Mouse (Mus musculus): ENCODE data around the gene Brwd1. TPM values are rescaled to one million over a fixed set of nuclear protein-coding genes. Genes with fewer than 3 reads are reported as not detected.

The Brwd1 gene
- total RNA-seq, 2 experiments from 2014 or later, result 56.4 to 62.8 TPM

DNA sequence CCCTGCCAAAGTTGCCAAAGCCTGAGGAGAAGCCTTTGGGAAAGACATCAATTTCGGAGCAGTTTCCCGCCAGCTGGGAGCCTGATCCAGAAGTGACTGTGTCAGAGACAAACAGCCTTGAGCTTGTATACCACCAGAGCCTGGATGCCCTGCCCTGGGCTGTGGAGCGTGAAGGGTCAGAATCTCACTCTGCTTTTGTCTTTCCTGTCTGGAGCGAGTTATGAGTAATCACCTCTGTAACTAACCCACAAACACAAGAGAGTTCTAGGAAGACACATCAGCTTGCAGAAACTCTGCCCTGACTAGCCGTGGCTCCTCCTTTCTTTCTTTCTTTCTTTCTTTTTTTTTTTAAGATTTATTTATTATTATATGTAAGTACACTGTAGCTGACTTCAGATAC is 13.6 kb upstream of the Brwd1 start:
- no peak for TF ChIP-seq CTCF (IDR thresholded peaks at IDR 0.05)
- H3K27ac ChIP-seq, result no peak overlapping the region
- intact Hi-C loops (cut with DNase I), result no loop called here
- no peak for DNase-seq
- H3K4me3 ChIP-seq, result no peak overlapping the region

DNA sequence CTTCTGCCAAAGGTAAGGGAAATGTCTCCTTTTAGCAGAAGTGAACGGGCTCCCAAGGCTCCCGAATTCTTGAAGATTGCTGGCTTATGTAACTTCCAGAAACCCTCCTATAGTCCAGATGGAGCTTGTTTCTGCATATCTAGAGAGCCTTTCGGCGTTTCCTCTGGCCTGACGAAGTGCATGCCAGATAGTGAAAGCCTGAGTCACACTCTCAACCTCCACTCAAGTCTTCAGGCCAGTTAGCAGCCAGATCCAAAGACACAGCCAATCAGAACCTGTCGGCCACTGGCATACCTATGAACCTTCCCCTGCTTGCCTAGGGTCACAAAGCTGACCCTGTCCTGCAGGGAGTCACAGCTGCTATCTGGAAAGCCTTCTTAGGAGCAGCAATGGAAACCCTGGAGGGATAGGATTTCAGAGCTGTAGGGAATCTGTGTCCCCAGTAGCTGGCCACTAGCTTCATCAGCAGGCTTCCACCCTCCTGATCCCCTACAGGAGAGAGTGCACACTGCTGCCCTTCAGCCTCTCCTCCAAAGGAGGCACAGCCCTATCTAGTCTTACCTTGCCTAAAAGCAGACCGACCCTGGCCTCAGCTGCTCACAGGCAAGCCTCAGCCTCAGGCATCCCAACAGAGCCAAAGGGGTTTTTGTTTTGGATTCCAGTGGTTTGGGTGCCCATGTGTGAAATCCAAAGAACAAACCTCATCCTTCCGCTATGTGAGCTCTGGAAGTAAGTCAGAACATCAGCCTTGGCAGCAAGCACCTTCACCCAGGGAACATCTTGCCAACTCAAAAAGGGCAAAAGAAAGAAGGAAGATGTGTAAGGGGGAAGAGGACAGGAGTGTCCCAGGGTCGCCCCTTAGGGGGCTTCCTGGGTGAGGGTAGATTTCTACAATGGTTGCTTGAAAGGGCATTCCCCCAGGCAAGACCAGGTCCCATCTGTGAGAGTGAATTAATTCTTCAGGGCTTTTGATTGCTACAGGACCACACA is 9.5 kb upstream of the Brwd1 start:
- Histone ChIP-seq H3K27ac (peak overlapping the region; percentile 72), H3K4me3 (no peak overlapping the region)
- peak; percentile 53 for DNase-seq
- peak; percentile 38 for TF ChIP-seq CTCF (IDR thresholded peaks at IDR 0.05)
- intact Hi-C loops (cut with DNase I), result no loop called here

DNA sequence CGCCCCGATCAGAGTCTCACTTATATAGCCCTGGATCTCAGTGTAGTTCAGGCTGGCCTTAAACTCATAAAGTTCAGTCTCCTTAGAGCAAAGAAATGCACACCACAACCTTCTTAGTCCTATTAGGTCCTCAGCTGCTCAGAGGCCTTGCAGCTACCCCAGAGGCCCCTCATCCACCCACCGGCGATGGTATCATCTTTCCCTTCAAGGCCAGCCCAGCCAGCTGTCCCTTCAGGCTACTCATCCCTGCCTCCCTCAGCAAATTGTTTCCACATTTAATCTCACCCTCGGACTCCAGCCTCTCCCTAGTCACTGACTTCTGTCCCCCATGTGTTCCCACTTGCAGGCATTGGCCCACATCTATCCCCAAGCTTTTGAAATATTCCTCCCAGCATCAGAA is 5.8 kb upstream of the Brwd1 start:
- no peak for TF ChIP-seq CTCF (IDR thresholded peaks at IDR 0.05)
- peak; percentile 49 for DNase-seq
- intact Hi-C loops (cut with DNase I), result loop anchor here (5.0 kb wide), 1 partner anchor 104 kb away; the partner anchor contains the start of gene Lca5l

DNA sequence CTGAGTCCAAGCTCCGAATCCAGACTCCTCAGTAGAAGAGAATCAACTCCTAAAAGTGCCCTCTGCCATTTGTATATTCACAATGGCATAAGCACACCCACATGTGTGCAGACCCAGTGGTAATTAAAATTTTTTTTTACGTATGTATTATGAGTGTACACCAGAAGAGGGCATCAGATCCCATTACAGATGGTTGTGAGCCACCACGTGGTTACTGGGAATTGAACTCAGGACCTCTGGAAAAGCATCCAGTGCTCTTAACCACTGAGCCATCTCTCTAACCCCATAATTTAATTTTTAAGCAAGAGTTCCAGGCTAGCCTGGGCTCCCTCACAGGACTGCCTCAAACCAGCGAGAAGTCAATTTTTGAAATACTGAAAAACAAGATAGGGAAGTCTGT is 5.1 kb upstream of the Brwd1 start:
- intact Hi-C loops (cut with DNase I), result loop anchor here (5.0 kb wide), 1 partner anchor 105 kb away; the partner anchor contains the start of gene Lca5l
- no peak for DNase-seq
- TF ChIP-seq CTCF (IDR thresholded peaks at IDR 0.05), result peak; percentile 15; the same call in 1 of the 2 replicates
- Histone ChIP-seq H3K4me3 (no peak overlapping the region), H3K27ac (peak overlapping the region; percentile 53; the same call in 1 of the 2 replicates)

More for the DNA sequence above, 5.8 kb upstream of the Brwd1 start:
- H3K27ac ChIP-seq, result peak overlapping the region; percentile 53
- no peak overlapping the region for H3K4me3 ChIP-seq

DNA sequence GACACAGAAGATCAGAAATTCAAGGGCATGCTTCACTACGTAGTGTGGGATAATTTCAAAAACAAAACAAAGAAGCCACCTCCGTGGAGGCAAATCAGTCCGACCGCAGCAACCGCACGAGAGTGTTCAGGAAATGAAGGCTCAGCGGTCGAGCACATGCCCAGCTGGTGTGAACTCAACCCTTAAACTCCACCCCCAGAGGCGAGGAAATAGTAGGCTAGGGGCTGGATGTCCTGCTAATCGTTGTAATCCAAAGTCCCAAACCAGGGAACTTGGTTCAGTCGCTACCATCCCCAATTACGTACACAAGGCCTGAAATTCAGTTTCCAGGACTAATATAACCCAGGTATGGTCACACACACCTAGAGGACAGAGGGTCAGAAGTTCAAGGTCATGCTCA is 4.7 kb upstream of the Brwd1 start:
- intact Hi-C loops (cut with DNase I), result loop anchor here (5.0 kb wide), 1 partner anchor 105 kb away; the partner anchor contains the start of gene Lca5l
- TF ChIP-seq CTCF (IDR thresholded peaks at IDR 0.05), result no peak
- no peak for DNase-seq

DNA sequence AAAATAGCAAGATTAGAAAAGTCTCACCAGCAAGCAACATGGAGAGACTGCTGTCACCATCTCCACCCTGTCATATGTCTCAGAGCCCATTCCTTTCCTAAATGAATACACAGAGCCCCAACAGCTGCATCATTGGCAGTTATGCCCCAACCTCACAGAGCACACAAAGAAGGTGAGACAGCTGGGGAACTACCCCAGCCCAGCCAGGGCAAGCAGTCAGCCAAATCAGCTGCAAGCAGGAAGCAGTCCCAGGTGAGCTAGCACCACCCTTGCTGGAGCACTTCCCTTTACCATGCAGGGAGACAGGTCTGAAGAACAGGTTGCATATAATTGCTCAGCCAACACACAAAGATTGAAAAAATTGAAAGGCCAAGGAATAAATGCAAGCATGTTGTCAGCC is 3.3 kb upstream of the Brwd1 start:
- TF ChIP-seq CTCF (IDR thresholded peaks at IDR 0.05), result no peak
- no peak overlapping the region for H3K4me3 ChIP-seq
- intact Hi-C loops (cut with DNase I), result loop anchor here (2.0 to 5.0 kb wide), 2 partner anchors 59 to 107 kb away; partner anchors contain the start of genes Lca5l and Wrb
- DNase-seq, result no peak
- H3K27ac ChIP-seq, result no peak overlapping the region

More for the DNA sequence above, 4.7 kb upstream of the Brwd1 start:
- no peak overlapping the region for H3K4me3 ChIP-seq
- no peak overlapping the region for H3K27ac ChIP-seq

DNA sequence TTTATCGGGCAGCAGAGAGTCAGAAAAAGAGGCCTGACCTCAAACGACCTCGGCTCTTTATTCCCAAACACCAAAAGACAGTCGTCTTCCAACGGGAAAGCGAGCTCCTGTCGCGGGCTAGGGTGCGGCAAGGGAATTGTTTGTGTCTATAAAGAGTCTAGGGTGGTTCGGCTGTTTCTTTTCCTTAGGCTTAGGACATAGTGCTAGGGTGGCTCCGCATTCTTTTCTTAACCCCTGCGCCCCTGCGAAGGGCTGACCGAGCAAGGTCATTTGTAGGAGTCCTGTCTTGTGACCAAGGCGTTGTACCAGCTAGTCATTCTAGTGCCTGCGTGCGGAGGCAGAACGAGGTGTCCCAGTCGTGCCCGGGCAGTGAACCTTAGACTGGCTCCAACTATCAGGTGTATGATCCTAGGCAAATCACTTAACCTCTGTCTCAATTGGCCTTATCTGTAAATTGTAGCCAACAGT is 887 bp upstream of the Brwd1 start:
- peak; percentile 76 for DNase-seq
- no peak for TF ChIP-seq CTCF (IDR thresholded peaks at IDR 0.05)
- intact Hi-C loops (cut with DNase I), result loop anchor here (1.0 kb wide), 1 partner anchor 44 kb away; the partner anchor contains the start of gene Hmgn1
- Histone ChIP-seq H3K4me3 (peak overlapping the region; percentile 100), H3K27ac (peak overlapping the region; percentile 99)

DNA sequence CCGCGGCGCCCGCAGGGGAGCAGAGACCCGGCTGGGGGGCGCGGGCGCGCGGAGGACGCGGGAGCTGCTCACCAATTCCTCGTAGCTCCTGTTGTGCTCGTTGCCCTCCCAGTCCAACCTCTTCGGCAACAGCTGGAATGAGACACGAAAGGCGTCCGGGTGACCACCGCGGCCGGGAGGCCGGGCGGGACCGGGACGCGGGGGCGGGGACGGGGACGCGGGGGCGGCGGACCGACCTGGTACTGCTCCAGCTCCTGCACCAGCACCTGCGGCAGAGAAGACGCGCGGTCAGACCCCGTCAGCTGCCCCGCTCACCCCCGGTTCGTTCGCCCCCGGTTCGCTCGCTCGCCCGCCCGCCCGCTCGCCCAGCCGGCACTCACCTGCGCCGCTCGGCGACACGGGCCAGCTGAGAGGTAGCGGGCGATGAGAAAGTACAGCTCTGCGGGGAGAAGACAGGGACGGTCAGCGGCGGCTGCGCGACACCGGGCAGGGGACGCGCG is 534 bp downstream of the Brwd1 start:
- Histone ChIP-seq H3K4me3 (peak overlapping the region; percentile 100), H3K27ac (peak overlapping the region; percentile 99)
- peak; percentile 75 for DNase-seq
- no peak for TF ChIP-seq CTCF (IDR thresholded peaks at IDR 0.05)
- intact Hi-C loops (cut with DNase I), result no loop called here

DNA sequence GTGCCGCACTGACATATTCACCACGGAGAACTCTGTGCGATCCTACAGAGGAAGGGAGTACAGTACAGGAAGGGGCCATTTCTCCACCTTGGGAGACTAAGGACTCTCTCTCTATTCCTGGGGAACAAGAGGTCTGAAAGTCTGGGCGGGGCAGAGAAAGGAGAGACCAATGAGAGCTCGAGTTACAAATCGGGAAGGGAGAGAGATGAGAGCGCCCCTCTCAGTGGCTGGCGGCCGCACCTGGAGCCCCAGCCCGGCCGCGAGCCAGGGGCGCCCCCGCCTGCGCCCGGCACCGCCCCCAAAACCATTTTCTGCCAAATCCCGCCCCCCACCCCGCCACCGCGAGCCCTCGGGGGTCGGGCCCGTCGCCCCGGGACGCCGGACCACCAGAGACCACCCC is 995 bp downstream of the Brwd1 start:
- Histone ChIP-seq H3K4me3 (peak overlapping the region; percentile 100), H3K27ac (peak overlapping the region; percentile 99)
- no peak for TF ChIP-seq CTCF (IDR thresholded peaks at IDR 0.05)
- DNase-seq, result peak; percentile 91
- intact Hi-C loops (cut with DNase I), result no loop called here

DNA sequence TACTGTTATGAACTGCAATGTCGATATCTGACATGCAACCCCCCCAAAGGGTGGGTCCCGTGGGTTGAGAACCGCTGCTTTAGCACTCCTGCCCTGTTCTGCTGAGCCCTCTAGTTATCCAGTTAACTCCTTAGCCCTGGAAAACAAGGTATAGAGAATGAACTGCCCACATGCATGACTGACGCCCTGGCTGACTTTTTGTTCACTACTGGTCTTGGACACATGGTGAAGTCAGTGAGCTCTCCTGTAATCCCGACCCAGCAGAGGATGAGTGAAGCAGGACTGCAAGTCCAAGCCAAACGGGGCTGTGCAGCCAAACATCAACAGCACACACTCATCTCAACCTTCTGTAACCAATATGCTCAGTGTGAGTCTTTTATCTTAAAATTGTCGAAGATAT is 1.8 kb downstream of the Brwd1 start:
- no peak for DNase-seq
- H3K27ac ChIP-seq, result peak overlapping the region; percentile 99; the same call in 1 of the 2 replicates
- TF ChIP-seq CTCF (IDR thresholded peaks at IDR 0.05), result no peak
- intact Hi-C loops (cut with DNase I), result no loop called here
- peak overlapping the region; percentile 100; the same call in 1 of the 2 replicates for H3K4me3 ChIP-seq

DNA sequence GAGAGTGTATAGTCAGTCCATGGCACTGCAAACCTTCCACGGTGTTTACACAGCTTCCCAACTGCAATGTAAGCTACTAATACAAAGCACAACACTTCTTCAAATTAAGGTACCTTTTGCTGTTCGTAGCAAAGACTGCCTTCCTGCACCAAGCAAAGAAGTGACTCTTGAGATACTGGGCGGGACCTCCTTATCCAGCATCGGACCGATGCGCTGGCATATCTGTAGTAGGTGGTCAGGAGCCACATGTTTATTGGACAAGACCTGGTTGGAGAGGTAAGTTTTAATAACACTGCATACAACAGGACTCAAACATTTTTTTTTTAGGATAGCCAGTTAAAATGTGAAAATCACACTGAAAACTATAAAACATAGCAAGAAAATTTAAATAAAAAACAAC is 14.0 kb downstream of the Brwd1 start:
- no peak for TF ChIP-seq CTCF (IDR thresholded peaks at IDR 0.05)
- Histone ChIP-seq H3K4me3 (no peak overlapping the region), H3K27ac (no peak overlapping the region)
- intact Hi-C loops (cut with DNase I), result no loop called here
- no peak for DNase-seq

DNA sequence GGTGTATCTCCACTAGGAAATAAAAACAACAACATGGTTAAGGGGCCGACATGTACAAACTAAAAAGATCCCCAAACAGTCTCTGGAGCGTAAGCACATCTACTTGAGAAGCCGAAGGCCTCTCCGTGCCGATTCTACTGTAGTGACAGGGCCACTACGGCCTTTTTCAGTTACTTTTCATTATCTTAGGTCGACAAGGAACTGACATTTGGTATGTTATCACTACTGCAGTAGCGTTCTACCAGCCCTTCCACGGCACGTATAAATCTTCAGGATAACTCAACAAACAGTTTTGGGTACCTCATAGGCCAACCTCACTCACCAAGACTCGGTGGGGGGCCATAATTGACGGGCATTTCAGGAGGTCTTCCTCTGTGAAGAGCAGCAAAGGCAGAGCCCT is 16.2 kb downstream of the Brwd1 start:
- no peak for DNase-seq
- intact Hi-C loops (cut with DNase I), result no loop called here
- TF ChIP-seq CTCF (IDR thresholded peaks at IDR 0.05), result no peak

DNA sequence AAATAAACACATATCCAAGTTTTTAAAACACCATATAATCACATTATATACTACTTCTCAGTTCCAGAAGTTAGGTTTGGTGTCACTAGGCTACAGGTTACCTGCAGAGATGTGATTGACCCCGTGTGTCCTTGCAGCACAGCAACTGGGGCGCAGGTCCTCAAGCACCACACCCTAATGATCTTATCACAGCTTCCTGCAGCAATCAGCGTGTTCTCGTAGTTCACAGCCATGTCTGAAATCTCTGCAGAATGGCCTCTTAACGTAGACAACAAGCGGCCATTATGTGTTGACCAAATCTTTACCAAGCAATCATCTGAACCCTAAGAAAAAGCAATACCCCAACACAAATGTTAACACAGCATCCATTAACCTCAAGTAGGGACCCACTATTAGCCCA is 17.7 kb downstream of the Brwd1 start:
- no peak for TF ChIP-seq CTCF (IDR thresholded peaks at IDR 0.05)
- no peak for DNase-seq
- intact Hi-C loops (cut with DNase I), result no loop called here

More for the DNA sequence above, 16.2 kb downstream of the Brwd1 start:
- Histone ChIP-seq H3K27ac (no peak overlapping the region), H3K4me3 (no peak overlapping the region)

More for the DNA sequence above, 17.7 kb downstream of the Brwd1 start:
- Histone ChIP-seq H3K27ac (no peak overlapping the region), H3K4me3 (no peak overlapping the region)
